Mouse (Mus musculus): ENCODE results near the gene Kcnk4.

The Kcnk4 gene

DNA sequence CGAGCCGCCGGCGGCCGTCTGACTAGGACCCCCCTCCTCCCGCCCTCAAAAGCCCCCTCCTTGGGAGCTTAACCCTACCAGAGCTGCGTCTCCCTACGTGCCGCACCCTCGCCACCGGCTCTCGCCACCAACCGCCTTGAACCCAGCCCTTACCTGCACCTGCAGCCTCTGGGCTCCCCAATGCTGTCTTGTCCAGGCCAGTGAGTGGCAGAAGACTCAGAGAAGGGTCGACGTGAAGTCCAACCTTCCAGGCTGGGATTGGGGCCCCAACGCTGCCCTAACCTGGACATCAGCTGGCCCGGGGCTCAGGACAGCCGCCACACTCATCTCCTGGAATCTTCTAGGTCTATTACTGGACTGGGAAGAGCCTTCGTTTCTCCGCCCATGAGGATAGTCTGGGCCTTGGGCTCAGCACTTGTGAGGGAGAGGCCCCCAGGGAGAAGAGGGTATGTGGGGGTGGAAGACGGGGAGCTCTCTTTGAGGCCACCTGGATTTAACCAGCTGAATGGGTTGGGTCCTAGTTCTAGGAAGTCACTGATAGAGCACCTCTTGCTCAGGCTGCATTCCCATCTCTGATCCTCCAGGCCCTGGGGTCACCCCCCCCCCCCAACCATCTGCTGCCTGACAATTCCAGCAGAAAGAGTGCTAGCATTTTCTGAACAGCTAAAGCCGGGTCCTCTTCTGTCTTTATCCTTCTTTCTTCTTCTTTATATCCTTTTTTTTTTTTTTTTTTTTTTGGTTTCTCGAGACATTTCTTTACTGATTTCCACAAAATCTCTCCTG lies at the start of gene Kcnk4:
Kcnk4 (minus strand) TSS at position 321 of the 783 bp plus-strand sequence.
- no peak for DNase-seq (ENCODE audit: low spot score in 2 of 2)

GRCm38 (mm10) chr19:6983621-6984020 lies 49.3 kb upstream of the Kcnk4 start:
- no peak for DNase-seq (ENCODE audit: low spot score in 2 of 2)

DNA sequence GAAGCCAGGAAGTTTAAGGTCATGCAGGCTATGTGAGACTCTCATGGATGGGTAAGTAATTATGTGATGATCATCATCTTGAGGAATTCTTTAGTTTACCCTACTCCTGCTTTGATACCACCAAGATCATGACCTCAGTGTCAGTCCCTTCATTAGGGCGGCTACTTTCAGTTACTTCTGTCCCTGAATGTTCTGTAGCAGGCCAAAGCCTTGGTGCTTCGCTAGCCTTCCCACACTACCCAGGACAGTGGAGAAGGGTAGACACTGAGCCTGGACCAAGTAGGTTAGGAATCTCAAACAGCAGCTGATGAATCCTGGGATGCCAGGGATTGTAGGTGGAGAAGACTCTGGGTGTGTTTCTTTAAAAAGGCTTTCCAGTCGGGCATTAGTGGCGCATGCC lies 47.1 kb upstream of the Kcnk4 start:
- DNase-seq (ENCODE audit: low spot score in 2 of 2): no peak

- peak; percentile 99 for DNase-seq (ENCODE audit: low spot score in 2 of 2)
These were observed 46.2 kb upstream of the Kcnk4 start, which contains the start of gene Fkbp2 for GRCm38 (mm10) chr19:6980381-6981093. Gene Fkbp2, minus strand, starts transcription at chr19:6980501.

DNA sequence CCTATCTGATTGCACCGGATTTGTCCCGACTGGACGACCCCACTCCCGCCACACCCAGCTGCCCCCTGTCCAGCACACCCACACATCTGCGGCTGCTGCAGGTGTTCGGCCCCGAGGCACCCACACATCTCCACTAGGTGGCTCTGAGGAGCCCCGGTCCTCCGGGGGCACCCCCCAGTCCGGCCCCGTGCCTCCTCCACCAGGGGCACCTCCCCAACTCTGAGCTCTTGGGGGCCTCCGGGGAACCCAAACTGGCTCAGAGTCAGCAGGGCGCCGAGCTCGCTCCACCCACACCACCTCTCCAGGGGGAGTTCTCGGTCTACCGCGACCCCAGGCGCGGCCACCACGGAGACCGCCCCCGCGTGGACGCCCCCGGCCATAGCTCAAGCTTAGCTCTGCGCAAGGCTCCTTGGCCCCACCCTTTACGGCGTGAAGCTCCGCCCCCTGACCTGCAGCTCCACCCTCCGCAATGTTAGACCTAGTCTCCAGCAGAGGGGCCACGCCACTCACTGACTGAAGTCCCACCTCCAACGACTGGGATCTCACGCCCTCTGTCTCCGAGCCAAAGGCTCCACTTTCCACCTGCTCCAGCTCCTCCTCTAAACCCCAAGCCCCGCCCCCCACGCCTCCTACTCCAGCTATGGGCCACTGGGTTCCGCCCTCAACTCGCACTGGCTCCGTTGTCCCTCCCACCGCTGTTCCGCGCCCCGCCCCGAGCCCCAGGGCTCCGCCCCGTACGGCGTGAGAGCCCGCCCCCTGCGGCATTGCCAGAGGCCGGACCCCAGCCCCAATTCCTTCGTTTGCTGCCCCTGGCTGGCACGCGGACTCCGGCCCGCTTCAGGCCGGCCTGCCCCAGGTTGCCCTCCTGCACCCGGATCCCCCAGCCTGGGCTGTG lies 45.4 kb upstream of the Kcnk4 start:
- peak; percentile 98 to 100 for DNase-seq (ENCODE audit: low spot score in 2 of 2)

GRCm38 (mm10) chr19:6979001-6979479 lies 44.7 kb upstream of the Kcnk4 start:
- DNase-seq (ENCODE audit: low spot score in 2 of 2): no peak

DNA sequence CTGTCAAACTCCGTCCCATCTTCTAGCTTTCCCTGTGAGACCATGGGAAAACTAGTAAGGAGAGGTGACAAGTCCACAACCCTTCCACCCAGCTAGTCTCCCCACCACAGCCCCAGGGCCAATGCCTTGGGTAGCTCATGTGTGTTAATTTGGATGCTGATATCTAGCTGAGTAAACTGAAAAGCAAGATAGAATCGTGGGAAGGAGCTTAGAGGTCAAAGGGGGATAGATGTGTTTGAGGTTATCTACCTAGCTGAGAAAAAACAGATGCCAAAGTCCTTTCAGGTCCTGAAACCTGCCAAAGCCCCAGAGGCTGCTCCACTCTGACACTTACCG lies 44.3 kb upstream of the Kcnk4 start:
- DNase-seq (ENCODE audit: low spot score in 2 of 2): no peak

DNA sequence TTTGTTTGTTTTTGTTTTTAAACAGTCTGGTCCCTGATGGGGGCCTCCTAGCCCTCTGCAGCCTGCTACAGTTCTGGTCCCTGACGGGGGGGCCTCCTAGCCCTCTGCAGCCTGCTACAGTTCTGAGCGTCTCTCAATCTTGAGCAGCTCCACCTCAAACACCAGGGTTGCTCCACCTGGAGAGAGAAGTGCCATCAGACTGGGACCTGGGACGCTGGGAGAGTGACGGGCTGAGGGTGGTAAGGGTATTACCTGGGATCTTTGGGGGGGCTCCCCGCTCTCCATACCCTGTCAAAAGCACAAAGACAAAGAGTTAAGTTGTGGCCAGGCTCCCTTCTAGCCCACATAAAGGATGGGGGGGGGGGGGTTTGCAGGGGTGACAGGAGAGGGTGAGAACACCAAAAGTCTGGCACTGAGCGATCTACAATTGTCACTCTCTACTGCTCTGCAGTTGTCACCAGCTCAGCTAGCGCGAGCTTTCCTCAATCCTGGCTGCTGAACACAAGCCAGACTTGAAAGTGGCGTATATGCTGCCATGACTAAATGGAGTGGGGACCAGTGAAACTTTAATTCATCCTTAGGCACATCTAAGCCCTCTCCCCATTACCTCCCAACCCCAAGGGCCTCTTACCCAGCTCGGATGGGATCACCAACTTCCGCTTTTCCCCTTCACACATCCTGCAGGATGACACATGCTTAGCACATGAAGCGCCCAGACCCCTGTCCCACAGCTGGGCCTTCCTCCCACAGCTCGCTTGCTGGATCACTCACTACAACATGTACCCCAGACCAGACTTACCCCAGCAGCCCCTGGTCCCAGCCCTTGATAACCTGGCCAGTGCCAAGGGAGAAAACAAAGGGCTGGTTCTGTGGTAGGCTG lies 43.7 kb upstream of the Kcnk4 start:
- DNase-seq (ENCODE audit: low spot score in 2 of 2): no peak

GRCm38 (mm10) chr19:6975537-6976521 lies 41.5 kb upstream of the Kcnk4 start, which contains the start of gene Plcb3:
Gene Plcb3, minus strand, starts transcription at chr19:6976470.
- peak; percentile 54 to 64 for DNase-seq (ENCODE audit: low spot score in 2 of 2)

DNA sequence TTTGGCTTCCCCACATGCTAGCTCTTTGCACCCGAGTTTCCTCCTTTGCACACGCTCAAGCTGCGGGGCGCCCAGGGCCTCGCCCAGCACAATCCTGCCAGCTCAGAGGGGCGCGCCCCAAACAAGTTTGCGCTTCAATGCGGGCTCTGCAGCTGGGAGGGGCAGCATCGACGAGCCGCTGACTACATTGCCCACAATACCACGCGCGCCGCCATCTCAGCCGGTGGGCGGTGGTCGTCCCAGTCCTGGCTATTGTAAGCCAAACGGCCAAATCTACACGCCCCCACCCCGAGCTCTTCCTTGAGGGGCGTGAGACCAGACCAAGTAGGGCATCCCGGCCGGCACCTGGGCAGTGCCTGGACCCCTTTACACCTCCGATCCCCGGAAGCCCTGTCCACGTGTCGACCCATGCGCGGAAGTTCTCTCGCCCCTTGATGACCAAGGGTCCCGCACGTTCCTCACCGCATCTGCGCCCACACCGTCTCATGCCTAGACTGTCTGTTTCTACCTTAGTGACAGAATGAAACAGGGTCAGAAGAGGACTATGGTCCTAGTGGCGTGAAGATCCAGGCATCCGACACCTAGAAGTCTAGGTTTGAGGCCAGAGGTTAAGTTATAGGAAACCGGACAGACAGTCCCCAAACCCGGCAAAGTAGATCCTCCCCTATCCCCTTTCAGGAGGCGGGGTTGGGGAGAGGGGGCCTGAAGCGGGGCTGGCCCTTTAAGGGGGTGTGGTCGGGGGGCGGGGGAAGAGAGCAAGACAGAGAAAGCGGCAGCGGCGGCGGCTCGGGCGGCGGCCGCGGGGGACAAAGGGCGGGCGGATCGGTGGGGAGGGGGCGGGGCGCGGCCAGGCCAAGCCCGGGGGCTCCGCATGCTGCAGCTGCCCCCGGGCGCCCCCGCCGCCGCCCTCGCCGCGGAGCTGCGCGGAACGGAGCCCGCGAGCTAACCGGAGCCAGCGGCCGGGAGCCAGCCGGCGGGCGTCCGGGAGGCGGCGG lies 40.2 kb upstream of the Kcnk4 start, which contains the start of gene Ppp1r14b:
Ppp1r14b (plus strand) TSS at position 758 of the 995 bp plus-strand sequence.
- peak; percentile 77 for DNase-seq (ENCODE audit: low spot score in 2 of 2)

DNA sequence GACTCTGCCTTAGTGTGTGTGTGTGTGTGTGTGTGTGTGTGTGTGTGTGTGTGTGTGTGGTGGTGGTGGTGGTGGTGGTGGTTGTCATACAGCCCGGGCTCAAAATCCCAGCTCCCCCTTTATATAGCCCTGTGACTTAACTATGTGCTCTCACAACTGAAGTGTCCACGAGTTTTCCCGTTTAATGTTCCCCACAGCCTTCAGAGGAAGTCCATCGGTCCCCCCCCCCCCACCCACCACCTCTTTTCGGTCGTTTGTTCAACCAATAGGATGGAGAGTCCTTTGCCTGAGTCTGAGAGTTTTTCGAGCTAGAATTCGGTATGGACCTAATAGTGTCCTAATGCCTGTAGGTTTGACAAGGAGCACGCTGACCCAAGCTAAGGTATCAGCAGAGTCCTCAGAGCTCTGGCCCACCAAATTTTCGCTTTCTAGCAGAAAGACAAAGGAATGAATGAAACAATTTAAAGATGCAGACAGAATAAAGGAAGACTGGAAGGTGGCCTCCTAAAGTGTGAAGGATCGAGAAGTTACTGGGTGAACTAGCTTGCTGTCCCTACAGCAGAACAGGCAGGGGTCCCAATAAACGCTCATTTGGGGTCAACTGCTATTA lies 39.4 kb upstream of the Kcnk4 start:
- DNase-seq (ENCODE audit: low spot score in 2 of 2): no peak

GRCm38 (mm10) chr19:6972247-6972917 lies 38.1 kb upstream of the Kcnk4 start:
- no peak for DNase-seq (ENCODE audit: low spot score in 2 of 2)

DNA sequence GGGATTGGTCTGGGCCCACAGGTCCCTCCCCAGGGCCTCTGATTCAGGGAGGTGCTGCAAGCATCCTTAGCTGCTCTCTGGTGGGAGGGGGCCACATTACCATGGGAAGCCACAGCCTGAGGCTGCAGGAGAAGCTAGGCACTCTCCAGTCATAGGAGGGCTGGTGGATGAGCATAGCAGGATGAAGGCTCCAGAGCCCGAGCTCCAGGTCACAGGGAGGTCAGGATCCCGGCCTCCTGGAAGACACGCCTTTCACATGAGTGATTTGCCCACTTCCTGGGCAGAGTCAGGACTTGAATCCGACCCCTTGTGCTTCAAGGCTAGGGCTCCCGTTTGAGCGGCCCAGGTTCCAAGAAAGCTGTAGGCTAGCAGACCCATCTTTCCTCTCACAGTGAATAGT lies 37.3 kb upstream of the Kcnk4 start:
- no peak for DNase-seq (ENCODE audit: low spot score in 2 of 2)

GRCm38 (mm10) chr19:6970460-6971085 lies 36.3 kb upstream of the Kcnk4 start:
- no peak for DNase-seq (ENCODE audit: low spot score in 2 of 2)

- no peak for DNase-seq (ENCODE audit: low spot score in 2 of 2)
These were observed 35.5 kb upstream of the Kcnk4 start for GRCm38 (mm10) chr19:6969665-6970381.

GRCm38 (mm10) chr19:6969291-6969664 lies 35.0 kb upstream of the Kcnk4 start:
- no peak for DNase-seq (ENCODE audit: low spot score in 2 of 2)

All from frontal cortex, postnatal 36 days (tissue).